Mouse (Mus musculus): ENCODE measurements around the gene Frs3.

Gene Frs3

DNA sequence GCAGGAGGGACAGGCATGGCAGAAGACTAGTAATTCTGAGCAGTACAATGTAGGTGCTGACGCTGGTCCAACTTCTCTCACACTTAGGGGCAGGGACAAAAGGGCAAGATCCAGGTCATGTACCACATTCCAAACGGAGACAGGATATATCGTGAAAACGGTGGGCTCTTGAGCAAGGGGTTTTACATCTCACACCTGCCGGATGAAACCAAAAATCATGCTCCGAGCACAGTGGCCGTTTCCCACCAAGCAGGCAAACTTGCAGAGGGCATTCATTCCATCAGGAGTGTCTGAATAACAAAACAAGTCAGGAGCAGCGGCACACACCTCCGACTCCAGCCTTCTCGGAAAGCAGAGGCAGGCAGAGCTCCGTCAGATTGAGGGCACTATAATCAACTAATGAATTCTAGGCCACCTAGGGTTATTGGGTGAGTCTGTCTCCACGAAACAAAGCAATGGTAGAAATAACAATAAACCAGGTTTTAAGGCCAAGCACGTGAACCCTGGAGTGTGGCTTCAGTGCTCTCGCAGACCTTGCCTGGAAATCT, 46.8 kb downstream of the Frs3 start:
- no peak for DNase-seq (ENCODE audit: low read depth)

GRCm38 (mm10) chr17:47736856-47737255, 48.0 kb downstream of the Frs3 start, which contains the start of gene Tfeb:
Gene Tfeb, plus strand, starts transcription at chr17:47737030.
- DNase-seq (ENCODE audit: low read depth): peak; percentile 95

DNA sequence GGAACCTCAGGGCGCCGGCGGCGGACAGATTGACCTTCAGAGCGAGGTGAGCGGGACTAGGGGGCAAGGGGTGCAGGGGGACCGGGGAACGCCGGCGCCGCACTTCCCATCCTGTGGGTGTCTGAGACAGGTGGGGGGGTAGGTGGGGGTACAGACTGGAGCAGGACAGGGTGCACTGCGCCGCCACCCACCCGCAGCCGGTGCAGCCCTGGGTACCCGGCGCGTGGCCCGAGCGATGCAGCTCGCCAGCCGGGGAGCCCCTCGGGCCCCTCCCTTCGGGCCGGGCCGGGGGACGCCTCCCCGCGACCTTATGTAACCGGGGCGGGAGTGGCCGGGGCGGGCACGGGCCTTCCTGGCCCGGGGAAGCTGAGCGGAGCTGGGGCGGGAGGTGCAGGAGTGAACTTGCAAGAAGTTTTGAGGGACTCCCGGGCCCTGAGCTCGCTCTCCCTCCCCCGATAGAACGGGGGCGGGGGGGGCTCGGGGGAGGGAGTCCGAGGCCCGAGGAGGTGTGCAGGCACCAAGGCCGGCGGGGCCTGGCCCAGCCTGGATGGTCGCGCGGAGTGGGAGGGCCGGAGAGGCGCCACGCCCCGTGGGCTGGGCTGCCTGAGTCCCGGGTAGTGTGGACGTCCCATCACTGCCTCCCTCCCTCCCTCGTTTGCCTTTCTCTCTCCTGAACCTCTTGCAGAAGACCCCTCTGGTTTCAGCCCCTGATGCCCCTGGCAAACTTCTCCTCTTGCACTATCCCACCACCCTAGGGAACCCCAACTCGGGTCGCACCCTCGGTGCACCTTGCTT, 48.6 kb downstream of the Frs3 start:
- peak; percentile 91 for DNase-seq (ENCODE audit: low read depth)

DNA sequence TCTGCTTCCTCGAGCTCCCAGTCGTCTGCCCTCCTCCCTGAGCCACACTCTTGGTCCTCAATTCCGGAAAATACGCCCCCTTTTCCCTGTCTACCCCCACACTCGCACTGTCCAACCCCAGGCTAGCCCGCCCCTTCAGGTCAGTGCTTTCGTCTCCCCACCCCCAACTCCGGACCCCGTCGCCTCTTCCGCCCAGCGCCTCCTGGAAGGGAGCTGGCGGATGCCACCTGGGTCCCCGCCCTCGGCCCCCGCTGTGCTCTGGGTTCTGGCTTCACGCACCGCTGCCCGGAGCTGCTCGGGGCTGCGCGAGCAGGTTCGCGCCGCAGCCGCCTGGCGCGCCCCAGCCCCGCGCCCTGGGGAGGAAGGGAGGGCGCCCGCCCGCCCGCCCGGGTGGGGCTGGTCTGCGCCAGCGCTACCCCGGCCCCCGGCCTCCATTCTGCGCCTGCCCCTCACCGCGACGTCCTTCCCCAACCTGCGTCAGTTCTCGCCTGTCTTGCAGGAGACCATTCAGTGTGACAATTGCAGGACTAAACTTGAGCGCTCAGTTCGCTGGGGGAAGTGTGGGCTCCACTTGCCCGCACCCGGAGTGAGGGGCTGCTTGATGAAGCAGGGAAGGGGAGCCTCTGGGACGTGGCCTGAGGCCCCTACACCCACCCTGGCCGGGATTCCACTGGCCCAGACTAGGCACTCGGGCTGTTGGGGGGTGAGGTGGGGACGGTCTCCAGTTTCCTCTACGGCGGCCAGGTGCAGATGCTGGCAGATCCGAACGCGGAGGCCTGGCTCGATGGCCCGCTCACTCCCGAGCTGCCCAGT, 49.4 kb downstream of the Frs3 start:
- DNase-seq (ENCODE audit: low read depth): no peak

DNA sequence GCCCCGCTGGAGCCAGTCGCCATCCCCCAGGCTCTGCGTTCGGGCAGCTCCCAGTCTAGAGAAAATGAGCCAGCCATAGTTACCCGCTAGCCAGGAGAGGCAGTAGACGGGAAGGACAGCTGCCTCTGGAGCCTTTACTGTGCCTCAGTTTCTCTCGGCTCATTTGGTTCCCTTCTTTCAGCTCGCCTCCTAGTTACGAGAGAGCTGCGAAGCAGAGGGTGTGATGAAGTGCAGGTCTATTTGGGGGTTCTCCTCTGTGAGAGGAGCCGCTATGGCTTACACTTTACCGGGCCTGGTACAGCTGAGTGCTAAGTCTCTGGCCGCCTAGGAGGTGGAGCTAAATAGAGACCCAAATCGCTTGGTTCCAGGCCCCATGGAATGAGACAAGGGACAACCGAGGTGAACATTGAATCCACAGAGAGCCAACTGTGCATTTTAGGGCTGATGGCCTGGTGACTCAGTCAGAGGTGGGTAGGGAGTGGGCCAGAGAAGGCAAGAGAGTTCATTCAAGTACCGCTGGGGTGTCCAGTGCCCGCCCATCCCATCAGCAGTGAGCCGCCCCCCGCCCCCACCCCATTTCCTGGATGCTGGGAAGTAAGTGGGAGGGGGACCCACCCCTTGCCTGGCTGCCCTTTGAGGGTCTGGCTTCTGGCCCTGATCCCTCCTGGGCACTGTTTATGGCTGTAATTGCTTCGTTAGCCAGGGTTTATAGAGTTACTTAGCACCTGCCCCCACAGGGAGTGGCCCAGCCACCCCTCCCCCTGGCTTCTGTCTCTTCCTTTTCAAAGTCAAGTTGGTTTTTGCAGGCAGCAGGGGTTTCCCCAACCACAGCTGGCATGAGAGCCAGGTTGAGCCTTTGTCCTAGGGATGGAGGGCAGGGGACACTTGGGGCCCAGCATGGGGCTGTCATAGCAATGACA, 50.3 kb downstream of the Frs3 start:
- DNase-seq (ENCODE audit: low read depth): no peak

DNA sequence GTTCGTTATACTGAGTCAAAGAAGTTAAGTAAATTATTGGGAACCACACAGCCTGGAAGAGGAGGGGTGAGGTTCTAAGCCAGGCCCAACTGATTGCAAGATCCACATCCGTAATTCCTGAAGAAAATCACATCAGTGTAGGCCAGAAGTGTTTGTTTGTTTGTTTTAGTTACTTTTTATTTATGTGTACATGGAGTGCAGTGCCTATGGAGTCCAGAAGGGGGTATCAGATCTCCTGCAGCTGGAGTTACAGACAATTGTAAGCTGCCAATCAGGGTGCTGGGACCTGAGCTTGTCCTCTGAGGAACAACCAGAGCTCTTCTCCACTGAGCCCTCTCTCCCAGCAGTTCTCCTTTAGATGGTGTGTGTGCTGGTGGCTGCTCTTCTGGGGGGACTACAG, 51.4 kb downstream of the Frs3 start:
- DNase-seq (ENCODE audit: low read depth): no peak

DNA sequence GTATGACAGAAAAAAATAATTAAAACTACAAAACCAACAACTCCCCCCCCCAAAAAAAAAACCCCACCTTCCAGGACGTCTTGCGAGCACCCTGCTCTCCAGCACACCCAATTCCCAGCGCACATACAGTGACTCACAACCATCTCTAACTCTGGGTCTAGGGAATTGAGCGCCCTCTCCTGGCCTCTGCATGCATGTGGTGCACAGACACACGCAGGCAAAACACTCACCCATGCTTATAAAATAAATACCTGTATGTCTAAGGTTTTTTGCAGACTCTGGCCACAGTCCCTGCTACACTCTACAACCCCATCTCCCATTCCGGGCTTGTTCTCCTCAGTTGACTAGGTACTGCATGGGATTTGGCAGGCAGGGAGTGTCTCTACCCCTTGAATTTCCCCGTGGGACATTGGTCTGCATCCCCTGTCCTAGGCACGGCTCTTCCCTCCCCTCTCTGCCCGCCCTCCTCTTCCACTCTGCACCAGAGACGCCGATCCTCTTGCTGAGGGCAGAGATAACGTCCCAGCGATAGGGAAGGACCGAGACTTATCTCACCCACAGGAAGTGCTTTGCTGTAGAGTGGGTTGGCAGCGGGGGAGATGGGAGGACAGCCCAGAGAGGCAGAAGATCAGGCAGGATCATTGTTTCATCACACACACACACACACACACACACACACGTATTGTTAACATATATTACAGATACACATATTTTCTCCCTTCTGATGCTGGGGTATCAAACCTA, 54.3 kb downstream of the Frs3 start:
- no peak for DNase-seq (ENCODE audit: low read depth)

DNA sequence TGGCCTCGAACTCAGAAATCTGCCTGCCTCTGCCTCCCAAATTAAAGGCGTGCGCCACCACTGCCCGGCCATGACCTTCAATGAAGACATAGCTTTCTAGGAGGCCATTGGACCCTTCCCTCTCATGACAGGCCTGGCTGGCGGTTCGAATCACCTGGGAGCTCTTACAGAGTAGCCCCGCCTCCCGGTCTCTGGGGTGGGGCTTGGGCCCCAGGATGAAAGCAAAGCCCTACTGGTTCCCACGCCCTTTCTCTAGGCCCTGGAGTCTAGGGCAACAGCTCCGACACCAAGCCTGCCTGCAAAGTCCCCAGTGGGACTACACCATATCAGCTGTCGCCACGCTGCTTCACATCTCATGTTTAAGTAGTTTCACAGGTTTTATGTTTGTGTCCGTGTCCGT, 55.3 kb downstream of the Frs3 start:
- DNase-seq (ENCODE audit: low read depth): no peak

DNA sequence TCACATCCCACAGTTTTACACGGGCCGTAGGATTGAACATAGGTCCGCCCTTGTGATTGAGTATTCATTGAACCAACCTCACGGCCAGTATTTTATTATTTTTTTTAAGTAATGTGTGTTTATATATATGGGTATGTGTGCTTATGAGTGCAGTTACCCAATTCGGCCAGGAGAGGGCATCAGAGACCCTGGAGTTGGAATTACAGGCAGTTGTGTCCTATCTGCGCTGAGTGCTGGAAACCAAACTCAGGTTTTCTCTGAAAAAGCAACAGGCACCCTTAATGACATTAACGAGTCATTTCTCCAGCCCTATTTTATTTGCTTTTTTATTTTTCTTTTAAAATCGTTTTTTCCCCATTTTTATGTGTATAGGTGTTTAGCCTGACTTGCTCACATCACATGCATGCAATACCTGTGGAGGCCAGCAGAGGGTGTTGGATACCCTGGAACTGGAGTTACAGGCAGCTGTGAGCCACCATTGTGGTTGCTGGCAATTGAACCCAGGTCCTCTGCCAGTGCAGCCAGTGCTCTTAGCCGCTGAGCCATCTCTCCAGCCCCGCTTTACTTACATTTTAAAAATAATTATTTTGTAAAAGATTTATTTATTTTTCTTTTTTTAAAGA, 56.0 kb downstream of the Frs3 start:
- DNase-seq (ENCODE audit: low read depth): peak; percentile 38

DNA sequence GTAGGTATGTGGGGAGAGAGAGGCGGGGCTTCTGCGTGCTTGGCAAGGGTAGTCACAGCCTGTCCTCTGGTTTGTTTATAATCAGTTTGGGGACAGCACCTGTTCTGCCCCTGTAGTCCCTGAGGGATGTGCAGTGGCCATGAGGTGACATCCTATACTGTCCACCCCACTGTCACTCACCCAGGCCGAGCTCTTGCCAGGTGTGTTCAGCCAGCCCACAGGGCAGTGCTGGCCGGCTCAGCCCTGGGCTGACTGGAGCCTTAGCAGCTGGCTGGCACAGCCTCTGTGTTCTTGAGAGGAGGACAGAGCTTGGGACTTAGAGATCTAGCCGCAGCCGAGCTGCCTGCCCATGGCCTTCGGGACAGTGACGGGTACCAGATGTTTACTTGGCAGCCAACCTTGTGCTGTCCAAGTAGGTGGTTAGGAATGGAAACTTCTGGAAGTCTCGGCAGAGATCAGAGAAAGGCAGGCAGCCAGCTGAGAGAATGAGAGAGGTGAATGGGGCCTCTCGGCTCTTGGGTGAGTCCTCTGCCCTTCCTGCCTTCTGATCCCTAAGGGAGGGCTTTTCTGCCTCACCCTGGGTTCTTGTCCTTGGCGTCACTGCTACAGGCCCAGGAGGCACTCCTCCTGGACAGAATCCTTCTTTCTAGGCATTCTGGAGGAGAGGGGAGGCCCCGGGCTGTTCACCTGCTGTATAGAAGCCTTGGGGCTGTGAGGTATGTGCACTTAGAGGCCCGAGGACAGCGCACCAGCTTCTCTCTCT, 60.1 kb downstream of the Frs3 start:
- peak; percentile 23 for DNase-seq (ENCODE audit: low read depth)

DNA sequence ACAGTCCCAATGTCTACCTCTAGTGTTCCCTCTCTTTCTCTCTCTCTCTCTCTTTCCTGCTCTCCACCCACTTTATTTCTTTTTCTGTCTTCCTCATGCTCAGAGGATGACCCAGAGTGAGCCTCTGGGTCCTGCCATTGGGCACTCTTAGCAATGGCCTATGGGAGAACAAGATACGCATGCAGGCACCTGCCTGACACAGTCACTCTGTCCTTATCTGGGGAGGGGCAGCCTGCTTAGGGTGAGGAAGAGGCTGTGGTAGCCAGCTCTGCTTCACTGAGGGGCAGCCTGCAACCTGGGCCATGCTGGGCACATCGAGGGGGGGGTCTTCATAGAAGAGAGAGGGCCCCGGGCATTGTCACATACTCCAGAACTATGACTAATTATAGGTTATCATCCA, 60.8 kb downstream of the Frs3 start:
- DNase-seq (ENCODE audit: low read depth): no peak

GRCm38 (mm10) chr17:47750101-47750500, 61.3 kb downstream of the Frs3 start:
- no peak for DNase-seq (ENCODE audit: low read depth)

- DNase-seq (ENCODE audit: low read depth): no peak
These were observed 63.0 kb downstream of the Frs3 start for GRCm38 (mm10) chr17:47751811-47752210.

- no peak for DNase-seq (ENCODE audit: low read depth)
These were observed 64.4 kb downstream of the Frs3 start for GRCm38 (mm10) chr17:47753130-47753775.
